Mouse (Mus musculus) brain, embryonic 14.5 days (tissue): Measurements from ENCODE around the gene Terb2.

ENCODE experiments used
- CTCF ChIP-seq: fragments of 200-500 bp; IDR thresholded peaks from 2 replicates; pipeline ENCODE4 v1.5.1; 2012; ENCODE audit warnings: inconsistent platforms, mild to moderate bottlenecking, moderate library complexity, borderline replicate concordance; ENCODE audit not compliant: insufficient read depth, insufficient read length; ENCODE audit errors: extremely low read depth
- POLR2A ChIP-seq: fragments of 200-500 bp; IDR thresholded peaks from 2 replicates; pipeline ENCODE4 v1.6.1; 2012; ENCODE audit warnings: mild to moderate bottlenecking, inconsistent platforms, borderline replicate concordance; ENCODE audit not compliant: poor library complexity, insufficient read depth, insufficient read length, severe bottlenecking; ENCODE audit errors: extremely low read depth

DNA sequence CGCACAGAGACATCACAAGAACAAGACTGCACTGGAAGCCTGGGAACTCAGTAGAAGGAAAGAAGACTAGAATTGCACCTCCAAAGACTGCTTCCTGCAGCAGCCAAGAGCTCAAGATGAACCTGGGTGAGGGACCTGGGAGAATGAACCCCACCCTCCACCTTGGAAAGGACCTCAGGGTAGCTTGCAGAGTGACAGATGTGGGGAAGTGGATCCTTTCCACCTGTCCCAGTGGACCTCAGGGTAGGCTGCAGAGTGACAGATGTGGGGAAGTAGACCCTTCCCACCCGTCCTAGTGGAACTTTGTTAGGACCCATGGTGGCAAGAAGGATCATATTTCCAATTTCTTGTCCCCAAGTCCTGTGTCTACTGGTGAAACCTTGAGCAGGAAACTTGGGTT is 30.8 kb upstream of the Terb2 start:
- TF ChIP-seq POLR2A: no peak
- no peak for TF ChIP-seq CTCF
